Mouse (Mus musculus): ENCODE measurements around the gene Cdkn2d. TPM values are rescaled to one million over a fixed set of nuclear protein-coding genes. Genes with fewer than 3 reads are reported as not detected.

Gene Cdkn2d
- polyA plus RNA-seq, 1 experiment, result 98.6 TPM

- no peaks in the 10 kb centered on the region for H3K27me3 ChIP-seq (ENCODE audit: control insufficient read depth, insufficient read depth, low read length)
- H3K36me3 ChIP-seq (ENCODE audit: control insufficient read depth, insufficient read depth, low read length), result peaks cover 1% of the 10 kb centered on the region; the same call in 1 of the 2 replicates
- no peak overlapping the region; the same call in 1 of the 2 replicates for H3K27ac ChIP-seq (ENCODE audit: control insufficient read depth, insufficient read depth, low read depth, low read length)
- H3K4me1 ChIP-seq (ENCODE audit: control insufficient read depth, insufficient read depth, low read length), result peaks cover 21% of the 10 kb centered on the region
- H3K4me3 ChIP-seq (ENCODE audit: control insufficient read depth, low read depth, low read length), result peak overlapping the region; percentile 16
- TF ChIP-seq POLR2A (IDR thresholded peaks at IDR 0.05; ENCODE audit: control insufficient read depth, low read depth, low read length) (no peak), CTCF (IDR thresholded peaks at IDR 0.05; ENCODE audit: control insufficient read depth, insufficient read depth, insufficient replicate concordance, low read depth, low read length) (no peak)
Observed at GRCm38 (mm10) chr9:21286753-21287152, 4.5 kb downstream of the Cdkn2d start.

- Histone ChIP-seq H3K27ac (ENCODE audit: control insufficient read depth, insufficient read depth, low read depth, low read length) (no peak overlapping the region), H3K4me3 (ENCODE audit: control insufficient read depth, low read depth, low read length) (no peak overlapping the region), H3K36me3 (ENCODE audit: control insufficient read depth, insufficient read depth, low read length) (peaks cover 1% of the 10 kb centered on the region), H3K4me1 (ENCODE audit: control insufficient read depth, insufficient read depth, low read length) (peaks cover 13% of the 10 kb centered on the region), H3K27me3 (ENCODE audit: control insufficient read depth, insufficient read depth, low read length) (no peaks in the 10 kb centered on the region)
- TF ChIP-seq CTCF (IDR thresholded peaks at IDR 0.05; ENCODE audit: control insufficient read depth, insufficient read depth, insufficient replicate concordance, low read depth, low read length) (no peak), POLR2A (IDR thresholded peaks at IDR 0.05; ENCODE audit: control insufficient read depth, low read depth, low read length) (no peak)
Observed at GRCm38 (mm10) chr9:21283994-21284393, 7.2 kb downstream of the Cdkn2d start.

- no peaks in the 10 kb centered on the region for H3K27me3 ChIP-seq (ENCODE audit: control insufficient read depth, insufficient read depth, low read length)
- H3K36me3 ChIP-seq (ENCODE audit: control insufficient read depth, insufficient read depth, low read length), result peaks cover 1% of the 10 kb centered on the region
- TF ChIP-seq CTCF (IDR thresholded peaks at IDR 0.05; ENCODE audit: control insufficient read depth, insufficient read depth, insufficient replicate concordance, low read depth, low read length) (no peak), POLR2A (IDR thresholded peaks at IDR 0.05; ENCODE audit: control insufficient read depth, low read depth, low read length) (no peak)
- H3K27ac ChIP-seq (ENCODE audit: control insufficient read depth, insufficient read depth, low read depth, low read length), result no peak overlapping the region
- H3K4me1 ChIP-seq (ENCODE audit: control insufficient read depth, insufficient read depth, low read length), result peaks cover 9% of the 10 kb centered on the region
- no peak overlapping the region for H3K4me3 ChIP-seq (ENCODE audit: control insufficient read depth, low read depth, low read length)
Observed at GRCm38 (mm10) chr9:21283591-21283990, 7.6 kb downstream of the Cdkn2d start.

GRCm38 (mm10) chr9:21277776-21278175 lies 13.4 kb downstream of the Cdkn2d start:
- Histone ChIP-seq H3K27ac (ENCODE audit: control insufficient read depth, insufficient read depth, low read depth, low read length) (no peak overlapping the region), H3K4me3 (ENCODE audit: control insufficient read depth, low read depth, low read length) (no peak overlapping the region), H3K4me1 (ENCODE audit: control insufficient read depth, insufficient read depth, low read length) (no peaks in the 10 kb centered on the region; the same call in 1 of the 2 replicates), H3K27me3 (ENCODE audit: control insufficient read depth, insufficient read depth, low read length) (no peaks in the 10 kb centered on the region), H3K36me3 (ENCODE audit: control insufficient read depth, insufficient read depth, low read length) (peaks cover 1% of the 10 kb centered on the region)
- no peak for TF ChIP-seq POLR2A (IDR thresholded peaks at IDR 0.05; ENCODE audit: control insufficient read depth, low read depth, low read length)
- no peak for TF ChIP-seq CTCF (IDR thresholded peaks at IDR 0.05; ENCODE audit: control insufficient read depth, insufficient read depth, insufficient replicate concordance, low read depth, low read length)

GRCm38 (mm10) chr9:21276307-21276706 lies 14.9 kb downstream of the Cdkn2d start:
- Histone ChIP-seq H3K27ac (ENCODE audit: control insufficient read depth, insufficient read depth, low read depth, low read length) (no peak overlapping the region), H3K4me1 (ENCODE audit: control insufficient read depth, insufficient read depth, low read length) (no peaks in the 10 kb centered on the region; the same call in 1 of the 2 replicates), H3K27me3 (ENCODE audit: control insufficient read depth, insufficient read depth, low read length) (no peaks in the 10 kb centered on the region), H3K4me3 (ENCODE audit: control insufficient read depth, low read depth, low read length) (no peak overlapping the region), H3K36me3 (ENCODE audit: control insufficient read depth, insufficient read depth, low read length) (no peaks in the 10 kb centered on the region; the same call in none of the 2 replicates)
- TF ChIP-seq CTCF (IDR thresholded peaks at IDR 0.05; ENCODE audit: control insufficient read depth, insufficient read depth, insufficient replicate concordance, low read depth, low read length), result no peak
- TF ChIP-seq POLR2A (IDR thresholded peaks at IDR 0.05; ENCODE audit: control insufficient read depth, low read depth, low read length), result no peak

GRCm38 (mm10) chr9:21275727-21276126 lies 15.5 kb downstream of the Cdkn2d start:
- no peaks in the 10 kb centered on the region for H3K27me3 ChIP-seq (ENCODE audit: control insufficient read depth, insufficient read depth, low read length)
- no peaks in the 10 kb centered on the region; the same call in none of the 2 replicates for H3K36me3 ChIP-seq (ENCODE audit: control insufficient read depth, insufficient read depth, low read length)
- H3K27ac ChIP-seq (ENCODE audit: control insufficient read depth, insufficient read depth, low read depth, low read length), result no peak overlapping the region
- no peaks in the 10 kb centered on the region; the same call in 1 of the 2 replicates for H3K4me1 ChIP-seq (ENCODE audit: control insufficient read depth, insufficient read depth, low read length)
- H3K4me3 ChIP-seq (ENCODE audit: control insufficient read depth, low read depth, low read length), result no peak overlapping the region
- no peak for TF ChIP-seq POLR2A (IDR thresholded peaks at IDR 0.05; ENCODE audit: control insufficient read depth, low read depth, low read length)
- TF ChIP-seq CTCF (IDR thresholded peaks at IDR 0.05; ENCODE audit: control insufficient read depth, insufficient read depth, insufficient replicate concordance, low read depth, low read length), result no peak

- no peak for TF ChIP-seq POLR2A (IDR thresholded peaks at IDR 0.05; ENCODE audit: control insufficient read depth, low read depth, low read length)
- TF ChIP-seq CTCF (IDR thresholded peaks at IDR 0.05; ENCODE audit: control insufficient read depth, insufficient read depth, insufficient replicate concordance, low read depth, low read length), result no peak
- Histone ChIP-seq H3K27me3 (ENCODE audit: control insufficient read depth, insufficient read depth, low read length) (no peaks in the 10 kb centered on the region), H3K4me1 (ENCODE audit: control insufficient read depth, insufficient read depth, low read length) (no peaks in the 10 kb centered on the region; the same call in 1 of the 2 replicates), H3K36me3 (ENCODE audit: control insufficient read depth, insufficient read depth, low read length) (no peaks in the 10 kb centered on the region; the same call in none of the 2 replicates), H3K27ac (ENCODE audit: control insufficient read depth, insufficient read depth, low read depth, low read length) (no peak overlapping the region), H3K4me3 (ENCODE audit: control insufficient read depth, low read depth, low read length) (no peak overlapping the region)
Observed at GRCm38 (mm10) chr9:21275013-21275710, 16.0 kb downstream of the Cdkn2d start.

All from testis, adult 2 months (tissue).